Mouse (Mus musculus) cerebellum, adult 2 months (tissue): ENCODE data around the gene Asb10.

Experiments
- CTCF ChIP-seq: fragments of 200-500 bp; IDR thresholded peaks from 2 replicates; pipeline ENCODE4 v1.5.1; 2011; ENCODE audit warnings: low read depth, mild to moderate bottlenecking, control low read depth, low read length, moderate library complexity, borderline replicate concordance; ENCODE audit not compliant: insufficient read depth
- POLR2A ChIP-seq: fragments of 200-500 bp; IDR thresholded peaks from 2 replicates; pipeline ENCODE4 v1.6.1; 2011; ENCODE audit warnings: low read length, control low read depth, borderline replicate concordance; ENCODE audit not compliant: insufficient read depth

GRCm38 (mm10) chr5:24556709-24557108 lies 15.9 kb upstream of the Asb10 start, which contains the start of gene 4931409K22Rik:
- no peak for TF ChIP-seq CTCF
- TF ChIP-seq POLR2A, result no peak
